Mouse (Mus musculus): ENCODE results near the gene Itga5. TPM values are rescaled to one million over a fixed set of nuclear protein-coding genes. Genes with fewer than 3 reads are reported as not detected.

Itga5 gene
- polyA plus RNA-seq, 1 experiment from 2014 or later, result 12.9 TPM

DNA sequence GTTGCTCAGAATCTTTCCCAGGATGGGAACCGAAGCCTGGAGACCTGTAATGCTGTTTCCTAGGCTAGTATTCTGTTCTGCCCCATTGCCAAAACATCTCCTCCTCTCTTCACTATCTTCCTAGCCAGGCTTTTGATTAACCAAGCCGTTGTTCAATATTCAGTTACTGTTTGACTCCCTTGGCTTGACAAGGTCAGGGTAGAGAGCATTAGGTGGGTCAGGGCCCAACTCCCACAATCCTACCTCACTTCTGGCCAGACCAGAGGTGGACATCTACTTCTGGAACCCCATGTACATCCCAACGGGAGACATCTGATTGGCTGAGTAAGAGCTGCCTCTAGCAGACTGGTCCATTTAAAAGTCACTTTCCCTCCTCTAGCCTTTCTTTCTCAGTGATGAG, 3.6 kb downstream of the Itga5 start:
- 42% methylated on average over 3 of the region's 3 CpGs for WGBS (ENCODE audit: insufficient replicate concordance)
- no peaks in the 10 kb centered on the region for H3K9me3 ChIP-seq (replicated peaks)
- no peak overlapping the region for H3K9ac ChIP-seq
- H3K4me1 ChIP-seq (replicated peaks), result peaks cover 90% of the 10 kb centered on the region
- H3K27me3 ChIP-seq, result peaks cover 19% of the 10 kb centered on the region; the same call in 1 of the 2 replicates
- H3K36me3 ChIP-seq, result peaks cover 6% of the 10 kb centered on the region
- peak overlapping the region; percentile 74 for H3K27ac ChIP-seq
- no peak for DNase-seq
- peak overlapping the region; percentile 26; the same call in 1 of the 2 replicates for H3K4me2 ChIP-seq
- ATAC-seq (ENCODE audit: low read depth), result peak; percentile 19
- no peak overlapping the region for H3K4me3 ChIP-seq (replicated peaks)

DNA sequence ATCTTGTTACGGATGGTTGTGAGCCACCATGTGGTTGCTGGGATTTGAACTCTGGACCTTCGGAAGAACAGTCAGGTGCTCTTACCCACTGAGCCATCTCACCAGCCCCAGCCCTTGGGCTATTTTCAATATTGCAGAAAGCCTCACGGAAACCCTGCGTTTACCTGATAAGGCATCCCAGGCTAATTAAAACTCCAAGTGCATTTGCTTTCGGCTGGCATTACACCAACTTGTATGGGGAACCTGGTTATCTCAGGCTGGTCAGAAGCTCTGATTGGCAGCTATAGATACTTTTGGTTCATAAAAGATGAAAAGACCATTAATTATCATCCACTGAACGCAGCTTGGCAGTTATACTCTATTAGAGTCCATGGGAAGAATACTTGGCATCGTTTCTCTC, 4.2 kb downstream of the Itga5 start:
- Histone ChIP-seq H3K4me3 (replicated peaks) (no peak overlapping the region), H3K27ac (peak overlapping the region; percentile 74), H3K9ac (no peak overlapping the region), H3K4me1 (replicated peaks) (peaks cover 91% of the 10 kb centered on the region), H3K9me3 (replicated peaks) (no peaks in the 10 kb centered on the region), H3K4me2 (peak overlapping the region; percentile 26), H3K27me3 (peaks cover 15% of the 10 kb centered on the region; the same call in 1 of the 2 replicates), H3K36me3 (peaks cover 12% of the 10 kb centered on the region)
- WGBS (ENCODE audit: insufficient replicate concordance), result 16% methylated on average over 7 of the region's 7 CpGs
- peak; percentile 27 for ATAC-seq (ENCODE audit: low read depth)
- peak; percentile 60 for DNase-seq

DNA sequence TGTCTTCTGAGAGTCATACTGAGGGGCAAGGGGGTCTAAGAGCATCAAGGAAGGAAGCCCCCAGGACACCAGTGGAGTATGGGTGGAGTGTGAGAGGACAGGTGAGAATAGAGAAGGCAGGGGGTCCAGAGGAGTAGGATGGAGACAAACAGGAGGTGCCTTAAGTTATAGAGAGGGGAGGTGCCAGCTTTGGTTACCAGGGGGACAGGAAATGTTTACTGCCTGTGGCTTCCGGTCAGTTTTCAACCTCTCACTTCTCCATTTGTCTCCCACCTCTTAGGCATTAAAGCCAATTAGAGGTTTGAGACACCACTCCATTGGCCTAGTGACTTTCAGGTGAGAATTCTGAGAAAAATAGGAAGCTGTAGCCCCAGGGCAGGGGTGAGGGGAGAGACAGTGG, 5.3 kb downstream of the Itga5 start:
- H3K27me3 ChIP-seq, result peaks cover 4% of the 10 kb centered on the region; the same call in 1 of the 2 replicates

DNA sequence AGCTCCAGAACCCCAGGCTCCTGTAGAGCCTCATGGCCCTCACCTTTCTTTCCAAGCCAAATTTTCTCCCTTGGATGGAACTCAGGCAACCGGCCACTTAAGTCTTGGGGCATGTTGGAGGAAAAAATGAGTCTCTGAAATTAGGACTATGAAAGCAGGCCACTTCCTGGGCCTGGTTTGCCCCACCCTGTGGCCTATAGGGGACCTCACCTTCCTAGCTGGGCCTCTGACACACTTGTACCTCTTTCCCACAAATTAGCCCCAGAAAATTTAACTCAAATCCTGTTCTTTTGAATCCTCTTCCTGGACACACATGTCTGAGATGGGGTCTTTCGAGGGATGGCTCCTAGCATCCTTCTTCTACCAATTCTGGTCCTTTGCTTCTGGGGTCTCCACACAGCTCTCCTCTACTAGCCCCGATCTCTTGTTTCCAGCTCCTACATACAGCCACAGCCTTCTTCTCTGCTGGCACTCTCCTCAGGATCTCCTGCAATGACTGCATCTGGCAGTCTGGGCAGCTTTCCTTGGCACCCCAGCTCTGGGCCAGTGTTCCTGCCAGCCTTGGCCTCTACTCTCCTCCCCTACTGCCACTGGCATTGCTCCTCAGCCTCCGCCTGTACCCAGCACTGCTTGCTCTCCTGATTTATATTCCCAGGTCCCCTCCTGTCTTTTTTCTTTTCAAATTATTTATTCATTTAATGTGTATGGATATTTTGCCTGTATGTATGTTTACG, 6.5 kb downstream of the Itga5 start:
- ATAC-seq (ENCODE audit: low read depth), result no peak
- H3K27me3 ChIP-seq, result no peaks in the 10 kb centered on the region
- H3K4me3 ChIP-seq (replicated peaks), result no peak overlapping the region
- H3K36me3 ChIP-seq, result peaks cover 35% of the 10 kb centered on the region
- 78% methylated on average over 5 of the region's 5 CpGs for WGBS (ENCODE audit: insufficient replicate concordance)
- DNase-seq, result no peak
- H3K4me2 ChIP-seq, result no peak overlapping the region
- H3K27ac ChIP-seq, result no peak overlapping the region
- 0 out of 2 replicates have a peak overlapping the region, but pooled peaks have one; percentile 11 for H3K9ac ChIP-seq
- H3K9me3 ChIP-seq (replicated peaks), result no peaks in the 10 kb centered on the region
- H3K4me1 ChIP-seq (replicated peaks), result peaks cover 68% of the 10 kb centered on the region

More for the DNA sequence above, 5.3 kb downstream of the Itga5 start:
- no peak for DNase-seq
- Histone ChIP-seq H3K9me3 (replicated peaks) (no peaks in the 10 kb centered on the region), H3K27ac (peak overlapping the region; percentile 26; the same call in 1 of the 2 replicates), H3K9ac (no peak overlapping the region), H3K4me1 (replicated peaks) (peaks cover 80% of the 10 kb centered on the region), H3K36me3 (peaks cover 23% of the 10 kb centered on the region), H3K4me2 (no peak overlapping the region), H3K4me3 (replicated peaks) (no peak overlapping the region)
- no peak for ATAC-seq (ENCODE audit: low read depth)
- WGBS (ENCODE audit: insufficient replicate concordance), result 27% methylated on average over 1 of the region's 1 CpGs

DNA sequence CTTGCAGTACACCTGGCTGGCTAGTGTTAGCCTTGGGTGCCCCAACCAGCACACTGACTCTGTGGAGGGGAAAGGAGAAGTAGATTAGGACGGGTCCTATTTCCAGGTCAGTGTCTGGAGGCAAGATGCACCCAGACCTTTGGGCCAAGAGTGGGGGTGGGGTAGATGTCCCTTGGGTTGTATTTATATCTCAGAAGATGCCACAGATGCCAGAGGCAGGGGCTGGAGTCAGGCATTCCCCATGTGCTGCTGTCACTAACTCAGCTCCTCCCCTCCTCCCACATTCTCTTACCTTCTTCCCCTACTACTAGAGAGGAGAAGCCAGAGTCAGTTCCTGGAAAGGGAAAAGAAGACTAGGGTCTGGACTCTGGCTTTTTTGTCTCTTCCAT, 7.4 kb downstream of the Itga5 start:
- Histone ChIP-seq H3K4me3 (replicated peaks) (no peak overlapping the region), H3K9me3 (replicated peaks) (no peaks in the 10 kb centered on the region), H3K9ac (no peak overlapping the region), H3K27ac (no peak overlapping the region; the same call in 1 of the 2 replicates), H3K36me3 (peaks cover 44% of the 10 kb centered on the region), H3K4me1 (replicated peaks) (peaks cover 62% of the 10 kb centered on the region), H3K4me2 (no peak overlapping the region), H3K27me3 (no peaks in the 10 kb centered on the region)
- 27% methylated on average over 1 of the region's 1 CpGs for WGBS (ENCODE audit: insufficient replicate concordance)
- DNase-seq (no peak), ATAC-seq (ENCODE audit: low read depth) (no peak)

DNA sequence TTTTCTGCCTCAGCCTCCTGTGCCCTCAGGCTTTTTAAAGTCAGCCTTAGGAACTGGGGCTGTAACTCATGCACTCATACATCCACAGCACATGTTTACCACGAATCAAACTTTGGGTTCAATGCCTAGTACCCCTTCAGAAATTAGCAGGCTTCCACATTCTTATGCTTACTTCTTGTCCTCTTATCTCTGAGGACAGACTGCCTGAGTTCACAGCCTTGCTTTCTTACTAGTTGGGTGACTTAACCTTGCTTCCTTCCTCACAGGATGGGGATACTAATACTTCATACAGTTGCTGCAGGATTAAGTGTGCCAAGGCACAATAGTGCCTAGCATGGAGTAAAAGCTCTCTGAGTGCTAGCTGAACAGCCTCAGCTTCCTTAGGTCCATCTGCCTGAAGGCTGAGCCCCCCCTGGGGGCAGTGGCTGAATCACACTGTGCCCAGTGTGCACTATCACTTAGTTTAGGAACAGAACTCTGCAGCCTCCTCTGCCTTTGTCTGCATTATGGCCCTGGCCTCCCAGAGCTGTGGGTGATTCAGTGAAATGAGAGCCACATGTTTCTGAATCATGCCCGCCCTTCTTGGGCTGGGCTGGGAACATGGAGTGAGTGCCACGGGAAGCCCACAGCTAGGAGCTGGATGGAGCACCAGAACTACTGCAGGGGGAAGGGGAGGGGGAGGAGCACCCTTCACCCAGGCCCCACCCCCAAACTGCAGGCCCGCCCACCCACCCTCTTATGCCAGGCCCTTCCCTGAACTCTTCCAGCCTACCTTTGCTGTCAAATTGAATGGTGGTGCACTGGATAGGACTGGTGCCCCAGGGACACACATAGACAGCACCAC, 8.1 kb downstream of the Itga5 start:
- H3K27ac ChIP-seq, result peak overlapping the region; percentile 41; the same call in 1 of the 2 replicates

DNA sequence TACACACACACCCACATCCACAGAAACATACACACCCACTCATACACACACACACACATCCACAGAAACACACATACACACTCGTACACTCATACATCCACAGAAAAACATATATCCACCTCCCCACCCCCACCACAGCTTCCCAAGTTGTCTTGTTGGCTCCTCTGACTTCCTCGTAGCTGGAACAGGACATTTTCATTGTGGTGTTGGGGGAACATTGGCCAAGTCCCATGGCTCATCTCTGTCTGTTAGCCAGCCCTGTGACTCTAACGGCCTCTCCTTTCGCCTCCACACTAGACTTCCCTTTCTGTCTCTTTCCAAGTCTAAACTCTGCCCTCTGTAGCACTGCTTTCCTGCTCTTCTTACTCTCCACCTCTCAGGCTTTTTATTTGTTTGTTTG, 8.7 kb downstream of the Itga5 start:
- Histone ChIP-seq H3K4me3 (replicated peaks) (no peak overlapping the region), H3K9ac (no peak overlapping the region), H3K9me3 (replicated peaks) (no peaks in the 10 kb centered on the region), H3K4me1 (replicated peaks) (peaks cover 49% of the 10 kb centered on the region), H3K36me3 (peaks cover 54% of the 10 kb centered on the region), H3K4me2 (no peak overlapping the region), H3K27me3 (no peaks in the 10 kb centered on the region), H3K27ac (peak overlapping the region; percentile 41; the same call in 1 of the 2 replicates)
- ATAC-seq (ENCODE audit: low read depth) (no peak), DNase-seq (no peak)
- 61% methylated on average over 4 of the region's 4 CpGs for WGBS (ENCODE audit: insufficient replicate concordance)

More for the DNA sequence above, 8.1 kb downstream of the Itga5 start:
- DNase-seq, result no peak
- no peak overlapping the region for H3K9ac ChIP-seq
- H3K36me3 ChIP-seq, result peaks cover 50% of the 10 kb centered on the region
- H3K4me2 ChIP-seq, result no peak overlapping the region
- 24% methylated on average over 4 of the region's 4 CpGs for WGBS (ENCODE audit: insufficient replicate concordance)
- no peak overlapping the region for H3K4me3 ChIP-seq (replicated peaks)
- no peaks in the 10 kb centered on the region for H3K9me3 ChIP-seq (replicated peaks)
- no peaks in the 10 kb centered on the region for H3K27me3 ChIP-seq
- H3K4me1 ChIP-seq (replicated peaks), result peaks cover 56% of the 10 kb centered on the region
- 0 out of 2 replicates have a peak, but pooled peaks have one; percentile 6 for ATAC-seq (ENCODE audit: low read depth)

DNA sequence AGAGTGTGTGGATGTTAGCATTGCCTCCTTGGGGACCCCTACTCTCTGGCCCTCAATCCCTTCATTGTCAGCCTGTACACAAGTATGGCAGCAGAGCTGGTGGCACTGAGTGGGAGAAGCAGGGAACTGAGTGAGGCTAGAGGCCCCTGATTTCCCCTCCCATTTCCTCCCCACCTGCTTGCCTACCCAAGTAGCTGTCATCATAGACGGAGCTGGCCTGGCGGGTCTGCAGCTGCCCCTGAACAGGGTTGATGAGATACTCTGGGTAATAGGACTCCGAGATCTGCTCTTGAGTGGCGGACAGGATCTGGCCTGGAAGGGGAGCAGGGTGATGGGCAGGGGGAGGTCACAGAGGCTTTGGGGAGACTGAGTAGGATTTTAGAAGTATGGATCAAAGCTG, 10.4 kb downstream of the Itga5 start:
- ATAC-seq (ENCODE audit: low read depth), result no peak
- H3K4me1 ChIP-seq (replicated peaks), result peaks cover 34% of the 10 kb centered on the region
- H3K27me3 ChIP-seq, result no peaks in the 10 kb centered on the region
- no peak overlapping the region for H3K27ac ChIP-seq
- no peak overlapping the region; the same call in 1 of the 2 replicates for H3K9ac ChIP-seq
- no peaks in the 10 kb centered on the region for H3K9me3 ChIP-seq (replicated peaks)
- peaks cover 68% of the 10 kb centered on the region for H3K36me3 ChIP-seq
- no peak overlapping the region for H3K4me2 ChIP-seq
- H3K4me3 ChIP-seq (replicated peaks), result no peak overlapping the region
- 73% methylated on average over 4 of the region's 4 CpGs for WGBS (ENCODE audit: insufficient replicate concordance)
- DNase-seq, result no peak

DNA sequence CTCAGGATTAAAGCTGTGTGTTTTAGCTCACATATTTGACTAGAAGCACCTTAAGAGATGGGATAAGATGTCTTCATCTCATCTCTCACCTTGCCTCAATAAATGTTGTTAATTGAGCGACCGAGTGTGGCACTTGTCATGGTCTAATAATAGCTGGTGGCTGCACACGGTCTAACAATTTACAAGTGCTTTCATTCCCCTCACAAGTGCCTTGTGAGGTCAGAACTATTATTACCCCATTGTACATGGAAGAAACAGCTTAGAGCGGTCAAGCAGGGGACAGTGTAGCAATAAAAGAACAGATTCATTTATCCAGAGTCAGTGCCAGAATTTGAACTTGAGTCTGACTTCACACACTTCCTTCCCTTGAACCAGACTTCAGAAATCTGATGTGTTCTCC, 11.1 kb downstream of the Itga5 start:
- H3K4me1 ChIP-seq (replicated peaks), result peaks cover 31% of the 10 kb centered on the region
- no peak overlapping the region for H3K9ac ChIP-seq
- ATAC-seq (ENCODE audit: low read depth) (no peak), DNase-seq (no peak)
- H3K4me2 ChIP-seq, result no peak overlapping the region
- no peaks in the 10 kb centered on the region for H3K9me3 ChIP-seq (replicated peaks)
- WGBS (ENCODE audit: insufficient replicate concordance), result 71% methylated on average over 4 of the region's 4 CpGs
- H3K27ac ChIP-seq, result no peak overlapping the region
- H3K4me3 ChIP-seq (replicated peaks), result no peak overlapping the region
- peaks cover 75% of the 10 kb centered on the region for H3K36me3 ChIP-seq
- H3K27me3 ChIP-seq, result no peaks in the 10 kb centered on the region

DNA sequence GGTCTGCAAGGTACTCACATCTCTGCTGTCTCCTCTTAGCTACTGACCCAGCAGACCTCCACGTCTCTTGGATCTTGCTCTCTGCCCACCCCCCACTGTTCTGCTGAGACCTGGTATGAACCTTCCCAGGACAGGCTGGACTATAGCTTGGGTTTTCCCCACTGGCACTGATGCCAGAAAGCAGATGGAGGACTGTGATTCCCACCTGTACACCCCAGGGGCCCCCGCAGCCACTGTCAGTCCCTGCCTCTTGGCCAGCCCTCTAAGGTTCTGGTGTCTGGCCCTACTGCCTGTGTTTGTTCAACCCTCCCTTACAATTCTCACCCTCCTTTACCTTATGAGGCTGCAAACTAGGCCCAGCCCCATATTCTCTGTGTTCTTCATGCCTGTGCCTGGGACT, 11.9 kb downstream of the Itga5 start:
- peaks cover 24% of the 10 kb centered on the region for H3K4me1 ChIP-seq (replicated peaks)
- 75% methylated on average over 2 of the region's 2 CpGs for WGBS (ENCODE audit: insufficient replicate concordance)
- H3K4me3 ChIP-seq (replicated peaks), result no peak overlapping the region
- no peak overlapping the region for H3K4me2 ChIP-seq
- ATAC-seq (ENCODE audit: low read depth) (no peak), DNase-seq (no peak)
- H3K36me3 ChIP-seq, result peaks cover 82% of the 10 kb centered on the region
- no peaks in the 10 kb centered on the region for H3K9me3 ChIP-seq (replicated peaks)
- no peaks in the 10 kb centered on the region for H3K27me3 ChIP-seq
- H3K9ac ChIP-seq, result no peak overlapping the region
- H3K27ac ChIP-seq, result no peak overlapping the region

DNA sequence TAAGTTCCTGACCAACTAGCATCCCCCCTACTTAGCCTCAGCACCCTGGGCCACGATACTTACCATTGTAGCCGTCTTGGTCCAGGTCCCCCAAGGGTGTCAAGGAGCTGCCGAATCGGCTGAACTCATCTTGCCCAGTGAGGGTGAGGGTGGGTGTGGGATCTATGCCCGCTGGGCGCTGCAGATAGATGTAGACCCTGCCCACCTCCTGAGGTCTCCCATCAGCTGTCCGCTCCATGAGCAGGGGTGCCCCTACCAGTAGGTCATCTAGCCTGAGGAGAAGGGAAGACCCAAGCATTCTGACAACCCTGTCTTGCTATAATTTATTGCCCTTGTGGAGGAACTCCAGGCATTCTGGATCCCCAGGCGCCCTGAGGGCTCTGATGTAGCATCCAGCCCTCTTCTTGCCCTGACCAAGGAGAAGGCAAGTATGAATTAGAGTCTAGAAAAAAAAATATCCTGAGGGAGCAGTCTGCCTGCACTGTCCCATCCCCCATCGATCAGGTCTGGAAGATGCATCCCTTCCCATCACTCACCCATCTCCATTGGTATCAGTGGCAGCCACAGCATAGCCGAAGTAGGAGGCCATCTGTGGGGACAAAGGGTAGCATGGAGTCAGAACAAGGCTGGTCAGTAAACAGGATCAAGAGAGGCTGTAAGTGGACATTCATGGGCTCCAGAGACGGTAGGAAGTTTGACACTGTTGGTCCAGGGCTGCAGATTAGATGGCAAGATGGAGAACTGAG, 12.9 kb downstream of the Itga5 start:
- no peak for ATAC-seq (ENCODE audit: low read depth)
- peaks cover 93% of the 10 kb centered on the region for H3K36me3 ChIP-seq
- 78% methylated on average over 11 of the region's 11 CpGs for WGBS (ENCODE audit: insufficient replicate concordance)

More for the DNA sequence above, 12.9 kb downstream of the Itga5 start:
- no peak overlapping the region for H3K4me2 ChIP-seq
- H3K4me1 ChIP-seq (replicated peaks), result peaks cover 14% of the 10 kb centered on the region
- H3K4me3 ChIP-seq (replicated peaks), result no peak overlapping the region
- H3K9me3 ChIP-seq (replicated peaks), result no peaks in the 10 kb centered on the region
- H3K27me3 ChIP-seq, result no peaks in the 10 kb centered on the region
- no peak for DNase-seq
- H3K27ac ChIP-seq, result no peak overlapping the region
- H3K9ac ChIP-seq, result no peak overlapping the region
